Mouse (Mus musculus): ENCODE results near the gene Yipf6. TPM values are rescaled to one million over a fixed set of nuclear protein-coding genes. Genes with fewer than 3 reads are reported as not detected.
A peak's percentile ranks its signal among the peaks of the same experiment; 100 is the strongest.
"Not testable (repeated sequence)": the region's sequence is repeated elsewhere in the genome, so short reads cannot be mapped to it uniquely, and the experiment has no call there.

Gene Yipf6
- total and polyA plus RNA-seq, 3 experiments = 17.3 to 30.2 (median 20.7) TPM

GRCm38 (mm10) chrX:98986611-98987010 is 50.5 kb downstream of the Yipf6 start:
- H3K9ac ChIP-seq (ENCODE audit: insufficient read depth, low read depth); H3K36me3 ChIP-seq (replicated peaks in 1 of 2; ENCODE audit: control insufficient read depth in 1 of 2, insufficient read depth in 1 of 2, low read length in 1 of 2); H3K79me2 ChIP-seq (replicated peaks; ENCODE audit: control insufficient read depth, extremely low read depth, insufficient read depth, poor library complexity, severe bottlenecking); dilution Hi-C loops (cut with MboI; ENCODE audit: extremely low pct_ligation_motif_present, extremely low pct_unique_long_range_greater_than_20kb, low sequenced_read_pairs); H3K4me2 ChIP-seq (ENCODE audit: insufficient read depth, low read depth, poor library complexity, severe bottlenecking); H3K27ac ChIP-seq (ENCODE audit: insufficient read depth, low read depth); H3K9me3 ChIP-seq (replicated peaks; ENCODE audit: low read length); H3K4me3 ChIP-seq (replicated peaks in 1 of 3; ENCODE audit: low read depth in 2 of 3, low read length in 2 of 3, poor library complexity in 1 of 3); H3K4me1 ChIP-seq (ENCODE audit: control insufficient read depth in 1 of 2, insufficient read depth in 2 of 2); H3K27me3 ChIP-seq (replicated peaks); in situ Hi-C loops (cut with MboI; ENCODE audit: low pct_ligation_motif_present, low pct_unique_long_range_greater_than_20kb, low sequenced_read_pairs): not testable (repeated sequence)
- peak; percentile 19 to 24; a peak in 2 of 4 replicates for TF ChIP-seq CTCF (conservative IDR thresholded peaks at IDR 0.05 in 1 of 2, IDR thresholded peaks at IDR 0.05 in 1 of 2; ENCODE audit: low read depth in 2 of 2, low read length in 2 of 2)
- DNase-seq (ENCODE audit: extremely low read depth) = peak; percentile 6

- H3K36me3 ChIP-seq (replicated peaks in 1 of 2; ENCODE audit: control insufficient read depth in 1 of 2, insufficient read depth in 1 of 2, low read length in 1 of 2) = no peaks in the 10 kb centered on the region
- H3K79me2 ChIP-seq (replicated peaks; ENCODE audit: control insufficient read depth, extremely low read depth, insufficient read depth, poor library complexity, severe bottlenecking) = no peaks in the 10 kb centered on the region
- no peak overlapping the region for H3K27ac ChIP-seq (ENCODE audit: insufficient read depth, low read depth)
- no peak overlapping the region for H3K4me2 ChIP-seq (ENCODE audit: insufficient read depth, low read depth, poor library complexity, severe bottlenecking)
- no peaks in the 10 kb centered on the region for H3K27me3 ChIP-seq (replicated peaks)
- in situ Hi-C loops (cut with MboI; ENCODE audit: low pct_ligation_motif_present, low pct_unique_long_range_greater_than_20kb, low sequenced_read_pairs) (no loop called here), dilution Hi-C loops (cut with MboI; ENCODE audit: extremely low pct_ligation_motif_present, extremely low pct_unique_long_range_greater_than_20kb, low sequenced_read_pairs) (no loop called here)
- H3K9me3 ChIP-seq (replicated peaks; ENCODE audit: low read length) = no peaks in the 10 kb centered on the region
- DNase-seq (ENCODE audit: extremely low read depth) = peak; percentile 41
- TF ChIP-seq TBP (conservative IDR thresholded peaks at IDR 0.05; ENCODE audit: low read depth, low read length) = no peak
- TF ChIP-seq NELFE (IDR thresholded peaks at IDR 0.05; ENCODE audit: low read depth, low read length) = no peak
- TF ChIP-seq KAT2A (IDR thresholded peaks at IDR 0.05; ENCODE audit: insufficient replicate concordance, low read length) = no peak
- no peak for TF ChIP-seq ZC3H11A (IDR thresholded peaks at IDR 0.05; ENCODE audit: low read depth, low read length)
- TF ChIP-seq TCF12 (IDR thresholded peaks at IDR 0.05; ENCODE audit: low read depth, low read length) = no peak
- no peak for TF ChIP-seq RCOR1 (conservative IDR thresholded peaks at IDR 0.05; ENCODE audit: low read depth, low read length)
- TF ChIP-seq E2F4 (IDR thresholded peaks at IDR 0.05; ENCODE audit: insufficient replicate concordance, low read depth, low read length) = no peak
- TF ChIP-seq CHD2 (IDR thresholded peaks at IDR 0.05; ENCODE audit: low read length) = no peak
- TF ChIP-seq JUND (conservative IDR thresholded peaks at IDR 0.05; ENCODE audit: low read depth, low read length) = no peak
- TF ChIP-seq JUN (IDR thresholded peaks at IDR 0.05; ENCODE audit: insufficient read depth, low read depth, low read length) = no peak
- no peak for TF ChIP-seq MYC (IDR thresholded peaks at IDR 0.05; ENCODE audit: low read depth, low read length)
- peak; percentile 45 to 73 for TF ChIP-seq CTCF (conservative IDR thresholded peaks at IDR 0.05 in 1 of 2, IDR thresholded peaks at IDR 0.05 in 1 of 2; ENCODE audit: low read depth in 2 of 2, low read length in 2 of 2)
- TF ChIP-seq ELF1 (IDR thresholded peaks at IDR 0.05; ENCODE audit: low read depth, low read length) = no peak
- no peak for TF ChIP-seq MAZ (IDR thresholded peaks at IDR 0.05; ENCODE audit: low read depth, low read length)
- no peak for TF ChIP-seq EP300 (IDR thresholded peaks at IDR 0.05; ENCODE audit: low read length)
- no peak for TF ChIP-seq USF2 (conservative IDR thresholded peaks at IDR 0.05; ENCODE audit: low read depth, low read length)
- no peak for TF ChIP-seq ZNF384 (IDR thresholded peaks at IDR 0.05; ENCODE audit: low read depth, low read length)
- TF ChIP-seq MXI1 (IDR thresholded peaks at IDR 0.05; ENCODE audit: low read depth, low read length) = no peak
- no peak for TF ChIP-seq CHD1 (IDR thresholded peaks at IDR 0.05; ENCODE audit: low read depth, low read length)
- TF ChIP-seq POLR2AphosphoS2 (IDR thresholded peaks at IDR 0.05; ENCODE audit: low read depth, low read length) = no peak
- TF ChIP-seq RAD21 (IDR thresholded peaks at IDR 0.05; ENCODE audit: low read depth, low read length) = peak; percentile 60
- no peak for TF ChIP-seq MAX (IDR thresholded peaks at IDR 0.05; ENCODE audit: low read length)
- TF ChIP-seq SMC3 (IDR thresholded peaks at IDR 0.05; ENCODE audit: low read depth, low read length) = peak; percentile 62
- no peak for TF ChIP-seq MAFK (IDR thresholded peaks at IDR 0.05; ENCODE audit: insufficient replicate concordance, low read length)
- no peak for TF ChIP-seq HCFC1 (IDR thresholded peaks at IDR 0.05; ENCODE audit: low read depth, low read length)
- no peak for TF ChIP-seq USF1 (IDR thresholded peaks at IDR 0.05; ENCODE audit: low read depth, low read length)
- no peak overlapping the region for H3K4me3 ChIP-seq (replicated peaks in 1 of 3; ENCODE audit: low read depth in 2 of 3, low read length in 2 of 3, poor library complexity in 1 of 3)
- H3K9ac ChIP-seq (ENCODE audit: insufficient read depth, low read depth) = no peak overlapping the region
- H3K4me1 ChIP-seq (ENCODE audit: control insufficient read depth in 1 of 2, insufficient read depth in 2 of 2) = no peaks in the 10 kb centered on the region
Measured at GRCm38 (mm10) chrX:98989574-98989973, 53.5 kb downstream of the Yipf6 start.

Data from CH12.LX (cell line).